Mouse (Mus musculus) myocyte (in vitro differentiated cells): ENCODE results near the gene Scyl1.
A peak's percentile ranks its signal among the peaks of the same experiment; 100 is the strongest.

Source experiments
- CEBPB ChIP-seq: IDR thresholded peaks from 2 replicates; pipeline ENCODE4 v1.6.1; 2011; ENCODE audit warnings: mild to moderate bottlenecking, moderate library complexity; ENCODE audit not compliant: poor library complexity, insufficient read depth, severe bottlenecking
- E2F4 ChIP-seq: IDR thresholded peaks from one replicate; pipeline ENCODE4 v1.6.1; 2011; ENCODE audit warnings: mild to moderate bottlenecking, control low read depth, moderate library complexity; ENCODE audit not compliant: insufficient read depth
- MAX ChIP-seq: IDR thresholded peaks from one replicate; pipeline ENCODE4 v1.6.1; 2011; ENCODE audit warnings: low read depth, mild to moderate bottlenecking, control low read depth
- MYOD1 ChIP-seq, 3 experiments: IDR thresholded peaks; one replicate each; pipeline ENCODE4 v1.6.1; 2011; ENCODE audit warnings: control low read depth in 2 of 3, low read depth in 2 of 3, mild to moderate bottlenecking in 2 of 3, moderate library complexity in 1 of 3; ENCODE audit not compliant: insufficient read length in 2 of 3, control insufficient read depth in 1 of 3
- MYOG ChIP-seq, 3 experiments: IDR thresholded peaks; one replicate each; pipeline ENCODE4 v1.6.1; 2011; ENCODE audit warnings: control low read depth in 2 of 3, low read depth in 2 of 3, mild to moderate bottlenecking in 2 of 3; ENCODE audit not compliant: insufficient read length in 2 of 3, control insufficient read depth in 1 of 3, insufficient read depth in 1 of 3
- POLR2A ChIP-seq: IDR thresholded peaks from one replicate; pipeline ENCODE4 v1.6.1; 2011; ENCODE audit warnings: low read depth, mild to moderate bottlenecking, control low read depth, moderate library complexity; ENCODE audit not compliant: insufficient read length
- POLR2AphosphoS2 ChIP-seq: IDR thresholded peaks from one replicate; pipeline ENCODE4 v1.6.1; 2011; ENCODE audit warnings: low read depth, control low read depth; ENCODE audit not compliant: insufficient read length
- SRF ChIP-seq: IDR thresholded peaks from one replicate; pipeline ENCODE4 v1.6.1; 2011; ENCODE audit warnings: low read depth; ENCODE audit not compliant: control insufficient read depth, insufficient read length
- TCF12 ChIP-seq: IDR thresholded peaks from one replicate; pipeline ENCODE4 v1.6.1; 2011; ENCODE audit warnings: mild to moderate bottlenecking, control low read depth; ENCODE audit not compliant: poor library complexity, insufficient read depth, severe bottlenecking
- USF1 ChIP-seq: IDR thresholded peaks from one replicate; pipeline ENCODE4 v1.6.1; 2011; ENCODE audit warnings: low read depth, mild to moderate bottlenecking, control low read depth, moderate library complexity

DNA sequence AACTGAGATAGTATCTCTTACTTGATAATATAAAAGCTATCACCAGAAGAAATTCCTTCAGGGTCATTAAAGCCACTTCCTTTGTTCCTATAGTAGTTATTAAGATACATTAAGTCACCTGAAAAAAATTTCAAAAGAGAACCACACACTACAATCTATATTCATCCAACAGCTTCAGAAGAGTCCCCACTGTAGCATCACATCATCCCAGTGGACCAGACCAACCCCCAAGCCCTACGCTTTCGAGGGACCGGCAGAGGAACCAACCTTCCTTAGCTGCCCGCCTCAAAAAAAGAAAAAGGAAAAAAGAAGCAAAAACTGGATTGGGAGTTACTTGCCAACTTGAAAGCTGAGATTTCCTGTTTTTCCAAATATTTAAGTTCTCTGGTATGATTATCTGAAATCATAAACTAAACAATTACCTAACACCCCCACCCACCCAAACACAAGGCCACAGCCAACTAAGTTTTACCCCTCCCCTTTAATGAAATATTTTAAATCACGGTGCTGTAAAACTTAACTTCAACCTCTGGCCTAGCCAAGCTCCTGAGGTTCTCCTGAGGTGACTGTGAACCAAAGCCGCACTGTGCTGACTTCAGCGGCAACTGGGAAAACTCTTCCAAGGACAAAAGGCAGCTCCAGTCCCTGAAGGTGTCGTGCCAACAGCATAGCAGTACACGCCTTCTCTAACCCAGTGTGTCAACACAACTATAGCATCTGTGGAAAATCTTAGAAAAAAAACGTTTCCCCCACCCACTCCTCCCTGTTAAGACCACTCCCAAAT lies 28.5 kb upstream of the Scyl1 start:
- peak; percentile 95 for TF ChIP-seq POLR2AphosphoS2
- no peak for TF ChIP-seq CEBPB
- TF ChIP-seq POLR2A: peak; percentile 81
- TF ChIP-seq TCF12: no peak
- TF ChIP-seq MAX: no peak
- no peak for TF ChIP-seq MYOD1 (IDR thresholded peaks at IDR 0.05; ENCODE audit: control insufficient read depth in 1 of 3, insufficient read length in 2 of 3, low read depth in 2 of 3)
- no peak for TF ChIP-seq E2F4
- TF ChIP-seq SRF: no peak
- no peak for TF ChIP-seq USF1
- TF ChIP-seq MYOG (IDR thresholded peaks at IDR 0.05; ENCODE audit: control insufficient read depth in 1 of 3, insufficient read depth in 1 of 3, insufficient read length in 2 of 3, low read depth in 2 of 3): no peak
